Mouse (Mus musculus): ENCODE results near the gene Dmwd. TPM values are rescaled to one million over a fixed set of nuclear protein-coding genes. Genes with fewer than 3 reads are reported as not detected.

Gene Dmwd
- total RNA-seq (2023): 17.3 to 21.6 TPM (median 19.2 TPM) in 4 replicates

DNA sequence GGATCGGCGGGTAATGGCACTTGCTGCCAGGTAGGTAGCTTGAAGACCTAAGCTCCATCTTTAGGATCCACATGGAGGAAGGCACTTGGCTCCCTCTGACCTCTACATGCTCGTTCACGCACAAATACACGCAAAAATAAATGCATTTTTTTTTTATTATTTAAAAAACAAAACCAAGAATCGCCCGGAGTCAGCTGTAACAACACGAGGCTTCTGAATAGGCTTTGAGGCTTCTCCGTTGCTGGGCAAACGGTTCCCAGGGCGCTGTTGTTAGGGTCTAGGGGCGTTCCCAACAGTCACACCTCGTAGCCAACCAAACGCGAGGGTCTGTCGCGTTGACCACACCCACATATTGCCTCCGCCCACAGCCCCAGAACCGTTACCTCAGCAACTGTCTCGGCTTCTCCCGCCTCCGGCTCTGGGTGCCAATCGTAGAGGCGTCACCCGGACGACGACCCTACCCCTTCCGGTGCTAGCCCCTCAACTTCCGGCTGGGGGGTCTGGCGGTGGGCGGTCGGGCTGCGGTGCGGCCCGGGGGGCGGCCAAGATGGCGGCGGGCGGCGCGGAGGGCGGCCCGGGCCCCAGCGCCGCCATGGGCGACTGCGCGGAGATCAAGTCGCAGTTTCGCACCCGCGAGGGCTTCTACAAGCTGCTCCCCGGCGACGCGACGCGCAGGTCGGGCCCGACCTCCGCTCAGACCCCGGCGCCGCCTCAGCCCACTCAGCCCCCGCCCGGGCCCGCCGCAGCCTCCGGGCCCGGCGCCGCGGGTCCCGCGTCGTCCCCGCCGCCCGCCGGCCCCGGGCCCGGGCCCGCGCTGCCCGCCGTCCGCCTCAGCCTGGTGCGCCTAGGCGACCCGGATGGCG lies at the start of gene Dmwd:
Gene Dmwd, plus strand, starts transcription at position 505 of the 863 bp plus-strand sequence.

DNA sequence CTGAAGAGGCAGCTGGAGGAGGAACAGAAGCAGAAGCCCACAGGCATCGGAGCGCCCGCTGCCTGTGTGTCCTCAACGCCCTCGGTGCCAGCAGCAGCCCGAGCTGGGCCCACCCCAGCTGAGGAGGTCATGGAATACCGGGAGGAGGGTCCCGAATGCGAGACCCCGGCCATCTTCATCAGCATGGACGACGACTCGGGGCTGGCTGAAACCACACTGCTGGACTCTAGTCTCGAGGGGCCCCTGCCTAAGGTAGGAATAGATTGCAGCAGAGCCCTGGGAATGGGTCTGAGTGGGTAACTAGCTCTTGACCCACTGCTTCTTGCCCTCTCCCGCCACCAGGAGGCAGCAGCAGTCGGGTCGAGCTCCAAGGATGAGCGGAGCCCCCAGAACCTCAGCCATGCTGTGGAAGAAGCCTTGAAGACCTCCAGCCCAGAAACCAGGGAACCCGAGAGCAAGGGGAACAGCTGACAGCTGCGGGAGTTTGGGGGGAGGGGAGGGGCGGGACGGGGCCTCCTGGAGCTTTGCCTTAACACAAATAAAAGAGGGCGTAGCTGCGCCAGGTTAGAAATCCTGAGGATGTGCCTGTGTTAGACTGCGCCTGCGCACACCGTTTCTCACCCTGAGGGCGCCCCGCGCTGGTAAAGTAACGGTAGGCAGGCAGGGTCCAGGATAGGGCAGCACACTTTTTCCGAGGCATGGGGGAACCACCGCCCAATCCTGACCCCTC lies 21.8 kb upstream of the Dmwd start, which contains the start of gene Rsph6a:
Gene Rsph6a, plus strand, starts transcription at position 644 of the 730 bp plus-strand sequence.

DNA sequence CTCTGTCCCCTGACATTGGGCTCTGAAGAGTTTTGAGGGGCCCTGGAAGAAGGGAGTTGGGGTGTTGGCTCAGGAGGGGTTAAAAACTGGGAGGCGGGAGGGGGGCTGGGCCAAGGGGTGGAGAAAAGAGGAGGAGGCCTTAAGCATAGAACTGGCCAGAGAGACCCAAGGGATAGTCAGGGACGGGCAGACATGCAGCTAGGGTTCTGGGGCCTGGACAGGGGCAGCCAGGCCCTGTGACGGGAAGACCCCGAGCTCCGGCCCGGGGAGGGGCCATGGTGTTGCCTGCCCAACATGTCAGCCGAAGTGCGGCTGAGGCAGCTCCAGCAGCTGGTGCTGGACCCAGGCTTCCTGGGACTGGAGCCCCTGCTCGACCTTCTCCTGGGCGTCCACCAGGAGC lies 7.7 kb downstream of the Dmwd start, which contains the start of gene Dmpk:
Gene Dmpk, plus strand, starts transcription at position 149 of the 400 bp plus-strand sequence.

DNA sequence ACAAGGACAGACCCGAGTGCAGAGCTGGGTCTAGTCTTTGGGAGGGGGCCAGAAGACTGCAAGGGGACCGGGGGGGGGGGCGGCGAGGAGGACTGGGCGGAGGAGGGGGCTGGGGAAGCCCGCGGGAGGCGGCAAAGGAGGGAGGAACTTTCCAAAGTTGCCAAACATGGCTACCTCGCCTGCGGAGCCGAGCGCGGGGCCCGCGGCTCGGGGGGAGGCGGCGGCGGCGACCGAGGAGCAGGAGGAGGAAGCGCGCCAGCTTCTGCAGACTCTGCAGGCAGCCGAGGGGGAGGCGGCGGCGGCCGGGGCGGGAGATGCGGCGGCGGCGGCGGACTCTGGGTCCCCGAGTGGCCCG lies 18.4 kb downstream of the Dmwd start, which contains the start of gene Six5:
Gene Six5, plus strand, starts transcription at position 124 of the 355 bp plus-strand sequence.

DNA sequence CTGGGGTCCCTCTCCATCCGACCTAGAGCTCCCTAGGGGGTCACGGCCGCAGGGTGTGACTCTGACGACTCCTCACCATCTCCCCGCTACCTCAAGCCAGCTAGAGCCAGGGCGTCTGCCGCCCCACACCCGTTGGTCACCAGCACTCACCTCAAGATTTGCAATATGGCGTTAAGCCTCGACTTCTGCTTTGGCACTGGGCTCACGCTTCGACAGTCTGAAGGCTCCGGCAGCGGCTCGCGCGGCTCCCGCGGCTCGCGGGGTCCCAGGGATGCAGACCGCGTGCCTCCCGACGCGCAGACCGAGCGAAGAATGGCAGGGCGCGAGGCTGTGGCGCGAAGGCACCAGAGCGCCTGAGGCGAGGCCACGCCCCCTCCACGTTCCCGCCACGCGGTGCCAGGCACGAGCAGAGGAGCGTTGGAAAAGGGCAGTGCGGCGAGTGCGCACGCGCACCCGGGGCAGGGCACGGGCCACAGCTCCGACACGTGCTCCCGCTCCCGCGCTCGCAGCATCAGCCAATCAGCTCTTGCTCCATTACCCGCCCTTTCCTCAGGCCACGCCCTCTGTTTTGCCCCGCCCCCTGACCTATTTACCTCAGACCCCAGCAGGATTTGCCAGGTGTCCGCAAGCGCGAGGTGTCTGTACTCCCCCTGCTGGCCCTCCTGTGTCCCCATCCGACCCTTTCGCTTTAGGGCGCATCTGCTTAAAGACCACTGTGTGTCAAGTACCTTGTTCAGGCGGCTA lies 42.2 kb downstream of the Dmwd start, which contains the start of gene Gm4969:
Gene Gm4969, minus strand, starts transcription at position 341 of the 744 bp plus-strand sequence.

DNA sequence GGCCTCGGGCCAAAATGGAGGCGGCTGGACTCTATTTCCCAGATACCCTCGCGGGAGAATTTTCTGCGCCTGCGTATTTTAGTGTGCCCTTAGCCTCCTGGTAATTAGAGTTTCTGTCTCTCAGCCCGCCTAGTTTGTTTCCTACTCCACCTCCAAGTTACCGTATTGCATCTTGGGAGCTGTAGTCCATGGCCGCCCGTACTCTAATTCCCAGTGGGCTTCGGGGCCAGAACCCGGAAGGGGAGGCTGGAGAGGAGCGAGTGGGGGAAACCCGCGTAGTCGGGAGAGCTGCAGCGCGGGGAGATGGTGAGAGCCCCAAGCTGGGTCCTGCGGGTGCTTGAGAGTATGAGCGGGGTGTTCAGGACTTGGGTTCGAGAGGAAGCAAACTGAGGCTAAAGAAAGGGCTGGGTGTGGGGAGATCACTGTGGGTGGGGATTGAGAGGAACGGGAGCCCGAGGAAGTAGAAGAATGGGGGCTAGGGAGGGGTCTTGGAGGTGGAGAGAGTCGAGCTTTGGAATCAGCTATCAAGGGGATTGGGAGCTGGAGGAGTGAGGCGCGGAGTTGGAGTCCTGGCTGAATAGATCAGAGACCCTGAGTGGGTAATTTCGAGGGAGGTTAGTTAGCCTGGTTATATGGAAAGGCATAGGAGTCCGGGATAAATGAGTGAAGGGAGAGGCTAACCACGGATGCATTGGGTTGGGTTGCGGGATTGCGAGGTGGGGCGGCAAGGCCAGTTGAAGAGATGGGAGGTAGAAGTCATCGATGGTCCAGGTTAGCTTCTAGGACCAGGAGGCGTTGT lies 43.8 kb downstream of the Dmwd start, which contains the start of gene Fbxo46:
Gene Fbxo46, plus strand, starts transcription at position 229 of the 799 bp plus-strand sequence.

Other genes with a start within 250 kb of the Dmwd start
- not detected in 4 replicates for gene Mill2, start 236.3 kb upstream of the Dmwd start, total RNA-seq (2023)
- 16.9 to 20.3 TPM (median 17.7 TPM) in 4 replicates for gene Pglyrp1, start 204.9 kb upstream of the Dmwd start, total RNA-seq (2023)
- 16.0 to 24.2 TPM (median 21.6 TPM) in 4 replicates for gene Ccdc61, start 165.8 kb upstream of the Dmwd start, total RNA-seq (2023)
- gene Nova2, start 150.3 kb upstream of the Dmwd start, total RNA-seq (2023): not detected in 4 replicates
- gene Nanos2, start 88.8 kb upstream of the Dmwd start, total RNA-seq (2023): not detected in 4 replicates
- gene Mypop, start 85.0 kb upstream of the Dmwd start, total RNA-seq (2023): 1.2 to 2.3 TPM (median 1.8 TPM) in 4 replicates
- gene Irf2bp1, start 72.2 kb upstream of the Dmwd start, total RNA-seq (2023): 26.8 to 30.9 TPM (median 29.4 TPM) in 4 replicates
- gene Foxa3, start 52.7 kb upstream of the Dmwd start, total RNA-seq (2023): not detected in 4 replicates
- 91.9 to 110 TPM (median 103 TPM) in 4 replicates for gene Sympk, start 51.9 kb upstream of the Dmwd start, total RNA-seq (2023)
- 0.39 TPM in 1 of 4 replicates, not detected in the others for gene Rsph6a, start 21.5 kb upstream of the Dmwd start, total RNA-seq (2023)
- 12.4 to 18.4 TPM (median 13.1 TPM) in 4 replicates for gene Dmpk, start 7.6 kb downstream of the Dmwd start, total RNA-seq (2023)
- 0.24 to 0.69 TPM (median 0.42 TPM) in 4 replicates for gene Six5, start 18.4 kb downstream of the Dmwd start, total RNA-seq (2023)
- gene Gm4969, start 42.1 kb downstream of the Dmwd start, total RNA-seq (2023): not detected in 4 replicates
- 20.6 to 21.9 TPM (median 21.4 TPM) in 4 replicates for gene Fbxo46, start 43.6 kb downstream of the Dmwd start, total RNA-seq (2023)
- gene Qpctl, start 73.1 kb downstream of the Dmwd start, total RNA-seq (2023): 9.9 to 12.7 TPM (median 10.7 TPM) in 4 replicates
- 86.8 to 98.6 TPM (median 92.5 TPM) in 4 replicates for gene Snrpd2, start 73.5 kb downstream of the Dmwd start, total RNA-seq (2023)
- gene Gipr, start 89.9 kb downstream of the Dmwd start, total RNA-seq (2023): not detected in 4 replicates
- gene Eml2, start 100.2 kb downstream of the Dmwd start, total RNA-seq (2023): 19.1 to 28.1 TPM (median 21.6 TPM) in 4 replicates
- not detected in 4 replicates for gene Gpr4, start 136.3 kb downstream of the Dmwd start, total RNA-seq (2023)
- 52.4 to 62.7 TPM (median 54.4 TPM) in 4 replicates for gene Opa3, start 152.1 kb downstream of the Dmwd start, total RNA-seq (2023)
- gene Vasp, start 195.6 kb downstream of the Dmwd start, total RNA-seq (2023): 346 to 371 TPM (median 369 TPM) in 4 replicates
- gene Ppm1n, start 203.8 kb downstream of the Dmwd start, total RNA-seq (2023): not detected in 4 replicates
- gene Rtn2, start 206.4 kb downstream of the Dmwd start, total RNA-seq (2023): 0.15 to 0.27 TPM in 2 of 4 replicates, not detected in the others
- 2,427 to 3,505 TPM (median 2,938 TPM) in 4 replicates for gene Fosb, start 233.8 kb downstream of the Dmwd start, total RNA-seq (2023)